Mouse (Mus musculus): Measurements from ENCODE around the gene Sema7a.

- TF ChIP-seq POLR2A (IDR thresholded peaks at IDR 0.05; ENCODE audit: extremely low read depth, insufficient read depth, low read length) (no peak), CTCF (IDR thresholded peaks at IDR 0.05; ENCODE audit: extremely low read depth, insufficient read depth, low read length) (no peak)
These were observed 6.9 kb upstream of the Sema7a start for GRCm38 (mm10) chr9:57932831-57933602.
